11 mouse cellular contexts compared by ENCODE assay signal in the genomic region with DNA sequence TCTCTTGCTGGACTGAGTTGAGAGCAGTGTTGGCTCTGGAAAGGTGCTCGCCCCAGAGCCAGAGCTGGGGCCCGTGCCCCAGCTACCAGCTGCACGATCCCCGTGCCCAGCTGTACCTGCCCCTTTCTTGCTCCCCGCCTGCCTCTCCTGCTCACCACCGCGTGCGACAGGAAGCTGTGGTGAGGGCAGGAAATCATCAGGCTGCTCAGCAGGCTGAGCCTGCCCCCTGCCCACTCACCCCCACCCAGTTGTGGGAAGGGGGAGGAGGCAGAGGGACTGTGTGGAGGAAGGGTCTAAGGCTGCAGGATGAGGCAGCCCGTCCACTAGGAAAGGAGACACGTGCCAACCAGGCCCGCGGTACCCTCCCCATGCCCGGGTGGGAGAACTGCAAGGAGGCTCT. TPM values are rescaled to one million over a fixed set of nuclear protein-coding genes. Genes with fewer than 3 reads are reported as not detected.
DNase-seq lines count a peak whose midpoint lies in the region; ATAC-seq and TF ChIP-seq lines count a peak whose summit lies in the region.
"Had no signal": no experiment of that assay in that cellular context is flagged by ENCODE, and none has a peak within 500 bp of the region (broad histone marks: within the 10 kb centered on the region; RNA-seq: fewer than 3 reads in every experiment).

A gene (minus strand): TSS at position 178 of the 400 bp plus-strand sequence.

- 57% methylated on average over 13 of the region's 13 CpGs for WGBS in heart, embryonic 14.5 days
- WGBS in liver, embryonic 15.5 days (ENCODE audit: insufficient replicate concordance): 24% methylated on average over 13 of the region's 13 CpGs

- peaks cover 52% of the 10 kb centered on the region for H3K36me3 ChIP-seq in heart, embryonic 14.5 days (ENCODE audit: control insufficient read depth, insufficient read depth, low read length)
- H3K36me3 ChIP-seq in G1E (replicated peaks): peaks cover 83% of the 10 kb centered on the region
- H3K36me3 ChIP-seq in liver, embryonic 15.5 days (replicated peaks): peaks cover 43% of the 10 kb centered on the region

- H3K4me2 ChIP-seq in heart, embryonic 14.5 days (ENCODE audit: low read length): peak within 1 kb of the TSS; percentile 21; the same call in 1 of the 2 replicates
- H3K4me2 ChIP-seq in liver, embryonic 15.5 days: peak within 1 kb of the TSS; percentile 20; the same call in 1 of the 2 replicates
- H3K4me2 ChIP-seq: hindbrain, embryonic 12.5 days; lung, embryonic 14.5 days had no signal

- intact Hi-C loops in heart, postnatal 14 days (cut with DNase I): no loop called here

- 0 out of 4 replicates have a peak within 1 kb of the TSS, but pooled peaks of 1 of the 2 experiments have one; percentile 8 for H3K4me3 ChIP-seq in heart, embryonic 14.5 days (ENCODE audit: control insufficient read depth in 1 of 2, insufficient read depth in 1 of 2, low read depth in 1 of 2, low read length in 2 of 2)
- H3K4me3 ChIP-seq in G1E (ENCODE audit: low read depth, low read length): no peak within 1 kb of the TSS
- H3K4me3 ChIP-seq in liver, embryonic 15.5 days (replicated peaks): peak within 1 kb of the TSS; percentile 6; the same call in 1 of the 2 replicates
- H3K4me3 ChIP-seq: hindbrain, embryonic 12.5 days had no signal

- no peak for TF ChIP-seq CTCF in G1E (IDR thresholded peaks at IDR 0.05; ENCODE audit: low read depth, low read length)

- no peaks in the 10 kb centered on the region for H3K9me3 ChIP-seq in heart, embryonic 14.5 days (ENCODE audit: control insufficient read depth, low read length)
- no peaks in the 10 kb centered on the region for H3K9me3 ChIP-seq in G1E (replicated peaks)
- no peaks in the 10 kb centered on the region for H3K9me3 ChIP-seq in liver, embryonic 15.5 days (replicated peaks)
- H3K9me3 ChIP-seq: hindbrain, embryonic 12.5 days had no signal

- no peak within 1 kb of the TSS for H3K27ac ChIP-seq in heart, embryonic 14.5 days (replicated peaks in 1 of 2; ENCODE audit: control insufficient read depth in 1 of 2, insufficient read depth in 1 of 2, low read depth in 2 of 2, low read length in 2 of 2)
- H3K27ac ChIP-seq in liver, embryonic 15.5 days (replicated peaks): no peak within 1 kb of the TSS
- H3K27ac ChIP-seq: hindbrain, embryonic 12.5 days had no signal

- DNase-seq in heart, postnatal 14 days: no peak
- no peak for DNase-seq in G1E (ENCODE audit: low spot score)
- peak; percentile 27 to 65 for DNase-seq in spleen, postnatal 10 days (ENCODE audit: low spot score in 2 of 2)
- DNase-seq in cerebellum, postnatal 25 days: no peak
- no peak for DNase-seq in retina, postnatal 1 day
- DNase-seq in adrenal gland, postnatal 10 days: no peak
- DNase-seq: cerebellum, adult 11 months; lung, embryonic 14.5 days had no signal

- no peaks in the 10 kb centered on the region for H3K27me3 ChIP-seq in heart, embryonic 14.5 days (ENCODE audit: control insufficient read depth, insufficient read depth, low read length)
- no peaks in the 10 kb centered on the region for H3K27me3 ChIP-seq in G1E (ENCODE audit: insufficient read depth, low read length)
- H3K27me3 ChIP-seq in liver, embryonic 15.5 days: no peaks in the 10 kb centered on the region
- H3K27me3 ChIP-seq: hindbrain, embryonic 12.5 days had no signal

- no peak within 1 kb of the TSS for H3K9ac ChIP-seq in heart, embryonic 14.5 days (ENCODE audit: low read length)
- H3K9ac ChIP-seq in liver, embryonic 15.5 days: no peak within 1 kb of the TSS
- H3K9ac ChIP-seq: hindbrain, embryonic 12.5 days; lung, embryonic 14.5 days had no signal

- ATAC-seq in heart, embryonic 14.5 days (ENCODE audit: insufficient number of reproducible peaks, insufficient read depth, low FRiP score, low read depth): 0 out of 2 replicates have a peak, but pooled peaks have one; percentile 43
- ATAC-seq in G1E (ENCODE audit: extremely low read depth, insufficient number of reproducible peaks, low FRiP score, poor library complexity, severe bottlenecking): peak; percentile 28
- ATAC-seq in liver, embryonic 15.5 days (ENCODE audit: insufficient read depth): peak; percentile 20; the same call in 1 of the 2 replicates

- H3K4me1 ChIP-seq in heart, embryonic 14.5 days (ENCODE audit: control insufficient read depth in 2 of 2, insufficient read depth in 2 of 2, low read length in 2 of 2): no peaks in the 10 kb centered on the region; a peak in 1 of 4 replicates
- peaks cover 6% of the 10 kb centered on the region; the same call in 1 of the 2 replicates for H3K4me1 ChIP-seq in G1E (ENCODE audit: insufficient read depth, low read depth, low read length)
- peaks cover 12% of the 10 kb centered on the region; the same call in 1 of the 2 replicates for H3K4me1 ChIP-seq in liver, embryonic 15.5 days (replicated peaks)
- H3K4me1 ChIP-seq: hindbrain, embryonic 12.5 days had no signal

RNA-seq across cellular contexts. Expression of the gene that starts here (rescaled TPM):
- polyA plus RNA-seq in heart, embryonic 14.5 days (2014; fragmentation: Nextera tagmentation; extraction: Ambion mirVana): 3.3 and 3.4 TPM in 2 replicates
- total RNA-seq in heart, postnatal 14 days (2021): 10 to 100 TPM in 1 of 2 experiments, 1 to 10 TPM in 1; 2.3 to 13.3 TPM
- total RNA-seq in G1E (2014; fragmentation: Nextera tagmentation): 0.38 and 1.7 TPM in 2 replicates
- 14.6 and 15.6 TPM in 2 replicates for total RNA-seq in G1E (2017)
- 10.1 and 12.7 TPM in 2 replicates for polyA plus RNA-seq in G1E (2012)
- 5.7 and 7.0 TPM in 2 replicates for polyA plus RNA-seq in liver, embryonic 15.5 days (2015; fragmentation: Nextera tagmentation; extraction: Ambion mirVana)
- total RNA-seq in adrenal gland, postnatal 10 days (2021): 1 to 10 TPM; 4.0 to 4.1 TPM

Comparison
In these comparisons a context has a peak if more than half of its experiments do, and no peak if none do; other contexts are left out.
1. DNase-seq: peak in spleen, postnatal 10 days (2 of 2); none in heart, postnatal 14 days (0 of 2), G1E (single experiment), cerebellum, postnatal 25 days (0 of 2), retina, postnatal 1 day (single experiment) and adrenal gland, postnatal 10 days (single experiment).
2. Peak in every context shown above with its lines, with median percentiles within 50 percentile points of each other: ATAC-seq.